Mouse (Mus musculus): Measurements from ENCODE around the gene 1110008P14Rik.
"Not testable (repeated sequence)": the region's sequence is repeated elsewhere in the genome, so short reads cannot be mapped to it uniquely, and the experiment has no call there.

The 1110008P14Rik gene

DNA sequence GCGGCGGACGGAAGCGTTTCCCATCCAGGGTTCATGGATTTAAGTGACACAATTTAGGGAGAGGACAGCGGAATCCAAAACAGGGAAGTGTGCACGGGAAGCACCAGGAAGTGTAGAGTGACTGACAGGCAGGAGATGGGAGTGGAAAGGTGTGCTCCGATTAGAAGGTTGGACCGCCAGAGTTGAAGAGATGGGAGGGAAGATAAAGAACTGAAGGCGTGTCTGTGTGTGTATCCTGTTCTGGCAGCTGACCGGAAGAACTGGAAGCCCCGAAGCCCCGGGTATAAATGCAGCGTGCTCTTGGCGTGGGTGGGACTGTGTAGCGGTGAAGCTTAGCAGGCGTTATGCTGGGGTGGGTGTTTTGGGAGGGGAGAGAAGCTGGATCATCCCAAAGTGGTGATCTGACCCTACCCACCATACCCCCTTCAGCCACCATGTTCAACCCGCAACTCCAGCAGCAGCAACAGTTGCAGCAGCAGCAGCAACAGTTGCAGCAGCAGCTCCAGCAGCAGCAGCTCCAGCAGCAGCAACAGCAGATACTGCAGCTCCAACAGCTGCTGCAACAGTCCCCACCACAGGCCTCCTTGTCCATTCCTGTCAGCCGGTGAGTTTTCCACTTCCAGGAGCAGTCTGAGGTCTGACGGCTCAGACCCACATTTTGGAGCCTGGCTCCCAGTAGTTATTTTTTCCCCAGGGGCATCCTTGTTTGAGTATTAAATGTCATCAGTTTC, 18.2 kb downstream of the 1110008P14Rik start:
- DNase-seq (ENCODE audit: low spot score in 2 of 2) = no peak

DNA sequence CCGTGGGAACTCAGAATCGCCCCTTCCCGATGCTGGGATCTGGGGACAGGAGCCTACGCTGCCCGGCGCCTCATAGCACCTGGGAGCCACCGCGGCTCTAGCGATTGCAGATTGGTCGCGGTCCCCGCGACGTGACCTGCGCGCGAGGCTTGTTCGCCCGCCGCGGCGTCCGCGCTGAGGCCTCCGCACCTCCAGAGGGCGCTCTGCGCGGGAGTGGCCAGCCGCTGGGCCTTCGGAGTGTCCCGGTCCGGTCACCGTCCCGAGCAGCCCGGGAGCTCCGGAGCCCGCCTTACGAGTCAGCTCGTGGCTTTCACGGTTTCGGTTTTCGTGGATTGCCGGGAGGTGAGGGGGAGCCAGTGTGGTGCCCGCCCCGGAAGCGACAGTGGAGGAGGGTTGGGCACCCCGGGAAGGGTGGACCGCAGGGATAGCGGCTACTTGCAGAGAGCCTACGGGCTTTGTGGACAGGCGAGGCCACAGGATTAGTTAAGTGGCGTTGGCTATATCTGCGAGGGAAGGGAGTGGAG, 18.9 kb downstream of the 1110008P14Rik start:
- DNase-seq (ENCODE audit: low spot score in 2 of 2) = peak; percentile 92 to 93

DNA sequence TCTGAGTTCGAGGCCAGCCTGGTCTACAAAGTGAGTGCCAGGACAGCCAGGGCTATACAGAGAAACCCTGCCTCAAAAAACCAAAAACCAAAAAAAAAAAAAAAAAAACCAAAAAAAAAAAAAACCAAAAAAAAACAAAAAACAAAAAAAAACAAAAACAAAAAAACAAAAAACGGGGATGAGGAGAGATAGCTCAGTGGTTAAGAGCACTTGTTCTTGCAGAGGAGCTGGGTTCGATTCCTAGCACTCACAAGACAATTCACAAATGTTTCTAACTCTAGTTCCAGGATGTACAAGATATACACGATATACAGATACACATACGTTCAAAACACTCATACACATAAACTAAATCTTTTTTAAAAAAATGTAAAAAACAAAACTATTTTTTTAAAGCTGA, 19.5 kb downstream of the 1110008P14Rik start:
- not testable (repeated sequence) for DNase-seq (ENCODE audit: low spot score in 2 of 2)

DNA sequence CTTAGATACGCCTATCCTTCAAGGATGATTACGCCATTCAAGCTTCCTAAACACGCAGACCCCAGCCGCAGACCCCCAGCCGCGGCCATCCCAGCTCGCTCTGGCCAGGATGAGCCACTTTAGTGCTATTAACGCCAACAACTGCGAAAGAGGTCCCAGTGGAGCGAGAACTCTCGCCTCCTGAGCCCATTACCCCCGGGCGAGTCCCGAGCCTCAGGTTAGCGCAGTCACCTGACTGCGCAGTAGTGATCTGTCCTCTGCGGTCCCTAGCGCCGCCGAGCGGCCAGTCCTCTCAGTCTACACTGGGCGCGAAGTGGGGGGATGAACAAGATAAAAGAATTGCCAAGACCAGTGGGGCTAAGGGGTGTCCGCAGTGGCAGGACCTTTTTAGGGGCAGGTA, 20.3 kb downstream of the 1110008P14Rik start:
- DNase-seq (ENCODE audit: low spot score in 2 of 2) = peak in 1 of 2 experiments; percentile 81

DNA sequence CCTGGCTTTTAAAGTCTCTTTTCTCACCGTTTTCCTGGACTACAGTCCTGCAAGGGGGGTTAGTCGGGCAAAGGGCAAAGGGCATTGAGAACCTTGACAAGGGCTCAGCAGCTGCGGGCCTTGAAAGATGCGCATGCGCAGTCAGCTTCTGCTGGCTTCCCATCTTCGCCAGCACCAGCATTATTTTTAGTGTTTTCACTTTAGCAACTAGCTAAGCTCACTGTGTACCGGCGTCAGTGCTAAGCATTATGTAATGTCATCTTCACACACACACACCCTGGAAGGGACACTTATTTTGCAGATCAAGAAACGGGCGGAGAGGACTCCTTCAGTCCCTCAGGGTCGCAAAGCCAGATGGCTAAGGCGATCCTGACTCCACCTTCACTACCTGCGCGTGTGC, 21.0 kb downstream of the 1110008P14Rik start:
- peak; percentile 84 to 90 for DNase-seq (ENCODE audit: low spot score in 2 of 2)

DNA sequence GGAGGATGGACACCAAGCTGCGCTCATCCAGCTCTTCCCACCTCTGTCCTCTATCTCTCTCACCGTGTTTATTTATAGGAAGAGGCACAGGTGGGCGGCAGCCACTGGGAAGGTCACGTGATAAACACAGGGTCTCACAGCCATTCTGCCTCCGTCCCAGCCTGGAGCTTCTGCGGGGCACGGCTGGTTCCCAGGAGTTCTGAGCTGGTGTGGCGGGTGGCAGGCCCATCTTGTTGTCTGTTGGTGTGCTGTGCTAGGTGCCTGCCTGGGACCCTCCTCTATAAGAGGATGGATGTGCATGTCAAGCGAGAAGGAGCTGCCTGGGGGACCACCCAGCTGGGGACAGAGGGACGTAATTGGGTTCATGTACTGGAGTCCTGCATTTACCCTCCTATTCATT, 23.4 kb downstream of the 1110008P14Rik start:
- DNase-seq (ENCODE audit: low spot score in 2 of 2) = no peak

DNA sequence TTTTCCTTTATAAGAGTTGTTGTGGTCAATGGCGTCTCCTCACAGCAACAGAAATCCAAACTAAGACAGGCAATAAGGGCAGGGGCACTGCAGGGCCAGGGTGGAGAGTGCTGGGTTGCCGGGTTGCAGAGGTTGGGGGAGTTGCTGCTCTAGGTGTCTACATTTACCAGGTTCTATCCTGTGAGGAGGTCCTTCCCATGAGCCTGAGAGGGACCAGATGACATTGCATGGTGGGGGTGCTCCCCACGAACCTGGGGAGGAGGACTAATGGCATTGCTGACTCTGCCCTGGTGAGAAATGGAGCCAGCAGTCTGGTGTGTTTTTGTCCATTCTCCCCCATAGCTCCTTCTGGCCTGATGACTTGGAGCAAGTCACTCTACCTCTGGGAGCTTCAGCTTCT, 24.0 kb downstream of the 1110008P14Rik start:
- no peak for DNase-seq (ENCODE audit: low spot score in 2 of 2)

DNA sequence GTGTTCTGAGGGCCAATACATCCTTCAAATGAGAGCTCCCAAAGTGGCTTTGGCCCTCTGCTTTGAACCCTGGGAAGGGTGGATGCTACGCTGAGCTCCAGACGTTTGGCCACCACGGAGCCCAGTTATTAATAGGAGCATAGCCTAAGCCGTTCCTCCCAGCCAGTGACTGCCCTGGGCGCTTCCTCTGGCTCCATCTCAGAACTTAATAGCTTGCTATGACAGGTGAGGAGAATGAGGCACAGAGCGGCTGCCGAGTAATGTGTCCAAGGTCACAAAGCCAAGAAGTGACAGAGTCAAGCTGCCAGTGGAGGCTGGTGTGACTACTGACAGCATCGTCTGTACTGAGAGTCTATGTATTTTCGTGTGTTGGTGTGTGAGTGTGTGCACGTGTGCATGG, 25.5 kb downstream of the 1110008P14Rik start:
- no peak for DNase-seq (ENCODE audit: low spot score in 2 of 2)

DNA sequence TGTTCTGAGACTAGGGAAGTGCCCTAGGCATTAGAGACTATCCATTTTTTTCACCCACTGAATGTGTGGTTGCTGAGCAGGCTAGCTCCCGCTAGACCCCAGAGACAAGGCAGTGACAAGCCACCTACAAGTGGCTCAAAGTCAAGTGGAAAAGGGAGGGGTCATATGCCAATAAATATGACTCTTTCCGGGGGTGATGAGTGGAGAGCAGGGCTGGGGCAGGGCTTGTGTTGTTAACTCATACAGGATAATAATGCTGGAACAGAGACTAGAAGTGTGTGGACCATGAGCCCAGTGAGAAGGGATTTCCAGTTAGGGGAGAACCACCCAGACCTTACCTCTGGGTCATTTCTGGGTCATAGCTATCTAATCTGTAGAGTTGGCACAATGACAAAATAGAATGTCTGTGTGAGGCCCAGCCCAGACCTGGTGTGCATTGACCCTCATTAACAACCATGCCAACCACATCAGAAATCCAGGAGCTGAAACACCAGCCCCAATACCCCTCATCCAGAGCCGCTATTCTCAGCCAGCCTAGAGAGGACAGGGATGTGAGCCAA, 27.3 kb downstream of the 1110008P14Rik start:
- no peak for DNase-seq (ENCODE audit: low spot score in 2 of 2)

DNA sequence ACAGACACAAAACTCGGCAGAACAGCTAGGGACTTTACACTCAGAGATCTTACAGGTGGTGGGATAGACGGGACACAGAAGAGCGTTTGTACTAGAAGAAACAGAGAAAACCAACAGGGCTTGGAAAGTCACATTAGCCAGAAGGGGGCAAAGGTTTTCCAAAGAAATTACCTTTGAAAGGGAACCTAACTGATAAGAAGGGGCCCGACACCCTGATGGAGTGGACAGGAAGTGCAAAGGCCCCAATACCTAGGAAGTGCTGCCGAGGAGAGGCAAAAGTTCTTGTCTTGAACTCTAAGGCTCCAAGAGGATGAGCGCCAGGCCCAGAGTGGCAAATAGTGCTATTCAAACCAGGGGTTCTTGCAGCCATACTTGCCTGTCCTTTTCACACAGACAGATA, 27.9 kb downstream of the 1110008P14Rik start:
- no peak for DNase-seq (ENCODE audit: low spot score in 2 of 2)

DNA sequence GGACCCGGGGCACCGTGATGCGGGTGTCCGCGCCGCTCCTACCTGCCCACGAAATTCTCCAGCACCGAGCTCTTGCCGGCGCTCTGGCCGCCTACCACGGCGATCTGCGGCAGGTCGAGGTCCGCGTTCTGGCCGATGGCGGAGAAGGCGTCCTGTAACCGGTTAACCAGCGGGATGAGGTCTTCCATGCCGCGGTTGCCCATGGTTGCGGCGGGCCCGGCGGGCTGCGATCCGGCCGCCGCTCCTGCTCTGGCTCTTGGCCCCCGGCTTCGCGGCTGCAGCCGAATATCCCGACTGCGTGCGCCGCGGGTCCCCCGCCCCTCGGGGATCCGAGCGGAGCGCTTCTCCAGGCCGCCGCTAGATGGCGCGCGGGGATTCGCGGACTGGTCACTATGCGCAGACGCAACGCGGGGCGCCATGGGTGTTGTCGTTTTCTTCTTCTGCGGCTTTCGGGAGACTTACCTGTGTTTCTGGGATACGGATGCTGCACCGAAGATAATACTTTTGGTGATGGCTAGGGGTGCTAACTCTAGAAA, 28.7 kb downstream of the 1110008P14Rik start, which contains the start of gene Dnm1:
Dnm1 (minus strand) TSS at position 332 of the 536 bp plus-strand sequence.
- peak; percentile 95 to 98 for DNase-seq (ENCODE audit: low spot score in 2 of 2)

DNA sequence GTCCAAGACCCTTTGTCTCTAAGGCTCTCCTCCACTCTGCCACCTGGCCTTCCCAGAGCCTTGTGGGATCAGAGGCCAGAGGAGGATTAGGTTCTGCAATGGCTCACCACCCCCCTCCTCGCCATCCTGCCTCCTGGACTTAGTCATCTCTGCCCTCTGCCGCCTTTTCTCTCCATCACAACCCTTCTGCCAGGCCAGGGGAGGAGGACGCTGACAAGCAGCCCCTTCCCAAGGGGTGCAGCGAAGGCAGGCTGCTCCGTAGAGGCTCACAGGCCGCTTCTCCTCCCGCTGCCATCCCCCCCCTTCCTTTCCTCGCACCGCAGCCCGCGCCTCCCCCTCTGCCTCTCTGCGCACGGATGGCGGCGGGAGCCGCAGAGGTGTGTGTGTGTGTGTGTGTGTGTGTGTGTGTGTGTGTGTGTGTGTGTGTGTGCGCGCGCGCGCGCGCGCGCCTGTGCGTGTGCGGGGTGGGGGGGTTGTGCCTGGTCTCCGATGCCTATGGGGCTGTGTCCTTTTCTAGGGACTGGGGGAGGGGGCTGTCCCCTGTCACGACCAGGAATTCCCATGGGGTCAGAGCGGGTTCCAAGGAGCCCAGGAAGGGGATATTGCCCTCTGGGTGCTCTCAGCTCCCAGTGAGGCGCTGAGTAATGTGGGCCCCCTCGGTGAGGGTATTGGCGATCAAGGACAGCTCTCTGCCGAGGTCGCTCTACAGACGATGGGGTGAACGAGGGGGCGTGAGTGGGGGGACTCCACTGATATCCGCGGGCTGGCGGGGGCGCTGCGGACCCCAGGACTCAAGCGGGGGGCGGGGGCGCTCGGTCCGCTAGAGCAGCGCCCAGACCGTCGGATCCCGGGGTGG, 29.4 kb downstream of the 1110008P14Rik start, which contains the start of gene Ciz1:
Ciz1 (plus strand) TSS at position 177 of the 856 bp plus-strand sequence.
- peak in 1 of 2 experiments; percentile 58 for DNase-seq (ENCODE audit: low spot score in 2 of 2)

DNA sequence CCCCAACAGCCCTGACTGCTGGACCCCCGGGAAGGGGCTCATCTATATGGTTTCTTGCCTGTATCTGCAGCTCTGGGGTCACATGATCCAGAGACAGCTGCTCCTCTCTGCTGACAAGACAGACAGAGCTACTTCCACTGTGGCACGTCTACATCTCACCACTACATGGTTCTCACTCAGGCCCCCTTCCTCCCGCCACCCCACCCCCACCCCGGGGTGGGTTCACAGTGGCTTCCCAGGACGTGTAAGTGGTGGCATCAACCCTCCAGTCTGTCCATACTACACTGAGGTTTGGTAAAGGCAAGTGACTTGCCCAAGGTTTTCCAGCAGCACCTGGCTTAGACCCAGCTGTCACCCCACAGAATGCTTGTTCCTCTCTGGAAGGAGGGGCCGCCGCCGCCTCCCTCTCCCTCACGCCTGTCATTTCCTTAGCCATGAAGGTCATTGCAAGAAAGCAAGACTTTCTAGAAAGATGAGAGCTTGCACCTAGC, 30.2 kb downstream of the 1110008P14Rik start:
- peak in 1 of 2 experiments; percentile 66 for DNase-seq (ENCODE audit: low spot score in 2 of 2)

DNA sequence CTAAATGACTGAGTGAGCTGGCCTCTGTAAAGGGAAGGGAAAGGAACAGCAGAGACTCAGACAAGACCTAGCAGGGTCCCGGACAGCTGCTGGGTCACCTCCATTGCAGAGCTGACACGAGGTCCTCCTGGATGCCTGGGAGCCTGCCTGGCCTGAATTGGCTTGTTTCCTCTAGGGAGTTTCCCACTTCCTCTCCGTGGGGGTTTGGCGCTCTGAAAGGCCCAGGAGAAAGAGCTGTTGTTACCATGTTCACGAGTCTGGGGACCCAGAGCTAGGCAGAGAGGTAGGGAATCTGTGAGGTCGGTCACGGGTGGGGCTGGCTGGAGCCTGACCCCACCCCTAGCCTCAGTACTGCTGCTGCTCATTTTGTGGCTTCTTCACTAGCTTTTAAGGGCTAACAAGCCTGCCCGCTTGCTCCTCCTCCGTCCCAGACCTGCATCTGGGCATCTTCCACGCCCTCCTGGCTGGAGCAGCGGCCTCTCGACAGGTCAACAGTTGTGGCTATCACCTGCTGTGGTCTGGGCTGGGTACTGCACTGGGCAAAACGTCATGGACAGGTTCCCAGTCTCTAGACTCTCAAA, 31.2 kb downstream of the 1110008P14Rik start:
- DNase-seq (ENCODE audit: low spot score in 2 of 2) = no peak

DNA sequence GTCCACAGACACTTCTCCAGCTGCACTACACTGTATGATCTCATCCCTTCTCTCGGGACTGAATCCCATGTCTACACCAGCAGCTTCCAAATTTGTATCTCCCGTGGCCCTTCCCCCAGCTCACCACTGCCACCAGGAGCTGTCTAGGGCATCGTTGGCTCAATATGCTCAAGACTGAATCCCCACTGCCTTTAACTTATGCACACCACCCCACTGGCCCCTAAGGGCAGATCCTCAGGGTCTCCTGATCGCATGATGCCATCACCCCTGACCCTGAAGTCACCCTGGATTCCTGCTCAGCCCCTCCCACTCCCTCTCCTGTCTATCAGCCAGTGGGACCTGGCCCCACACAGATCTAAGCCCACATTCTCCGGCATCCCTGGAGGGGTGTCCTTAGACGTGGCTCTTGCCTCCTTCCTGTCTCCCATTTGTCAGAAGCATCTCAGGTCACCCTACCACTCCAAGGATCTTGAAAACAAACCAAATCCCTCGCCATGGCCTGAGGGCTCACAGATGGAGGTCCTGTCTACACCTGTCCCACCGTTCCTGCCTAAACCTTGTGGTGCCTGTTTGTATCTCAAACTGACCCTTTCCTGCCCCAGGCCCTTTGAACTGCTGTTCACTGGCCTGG, 32.0 kb downstream of the 1110008P14Rik start:
- DNase-seq (ENCODE audit: low spot score in 2 of 2) = peak in 1 of 2 experiments; percentile 60

DNA sequence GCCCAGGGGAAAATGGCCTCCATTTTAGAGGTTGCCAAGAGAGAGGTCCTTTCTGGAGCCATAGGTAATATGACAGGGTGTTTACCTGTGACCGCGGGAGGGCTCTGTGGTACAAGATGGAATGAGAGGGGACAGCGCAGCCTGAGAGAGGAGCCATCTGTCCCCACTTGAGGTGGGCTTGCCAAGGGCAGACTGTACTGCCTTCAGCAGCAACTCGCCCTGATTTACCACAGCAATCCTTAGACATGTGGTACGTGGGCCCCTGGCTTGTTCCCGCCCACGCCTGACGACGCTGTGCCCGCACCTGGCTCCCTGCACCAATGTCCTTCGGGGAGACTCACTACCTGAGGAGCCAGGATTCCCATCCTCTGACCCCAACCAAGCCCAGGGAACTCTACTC, 33.4 kb downstream of the 1110008P14Rik start:
- DNase-seq (ENCODE audit: low spot score in 2 of 2) = peak in 1 of 2 experiments; percentile 61

DNA sequence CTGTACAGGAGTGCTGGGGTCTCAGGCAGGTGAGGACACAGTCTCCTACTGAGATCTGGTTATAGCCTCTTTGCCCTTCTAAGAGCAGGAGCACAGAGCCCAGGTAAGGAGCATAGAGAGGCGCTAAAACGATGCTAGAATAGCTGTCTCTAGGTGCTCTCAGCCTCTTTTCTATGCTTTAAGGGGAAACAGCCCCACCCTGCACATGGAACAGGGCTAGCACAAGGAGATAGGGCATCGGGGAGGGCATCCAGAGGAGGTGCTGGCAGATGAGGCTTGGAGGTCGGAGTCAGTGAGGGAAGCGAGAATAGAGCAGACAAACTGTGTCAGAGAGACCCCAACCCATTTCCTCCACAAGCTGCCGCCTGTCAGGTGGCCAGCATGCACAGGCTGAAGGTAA, 34.7 kb downstream of the 1110008P14Rik start:
- no peak for DNase-seq (ENCODE audit: low spot score in 2 of 2)

DNA sequence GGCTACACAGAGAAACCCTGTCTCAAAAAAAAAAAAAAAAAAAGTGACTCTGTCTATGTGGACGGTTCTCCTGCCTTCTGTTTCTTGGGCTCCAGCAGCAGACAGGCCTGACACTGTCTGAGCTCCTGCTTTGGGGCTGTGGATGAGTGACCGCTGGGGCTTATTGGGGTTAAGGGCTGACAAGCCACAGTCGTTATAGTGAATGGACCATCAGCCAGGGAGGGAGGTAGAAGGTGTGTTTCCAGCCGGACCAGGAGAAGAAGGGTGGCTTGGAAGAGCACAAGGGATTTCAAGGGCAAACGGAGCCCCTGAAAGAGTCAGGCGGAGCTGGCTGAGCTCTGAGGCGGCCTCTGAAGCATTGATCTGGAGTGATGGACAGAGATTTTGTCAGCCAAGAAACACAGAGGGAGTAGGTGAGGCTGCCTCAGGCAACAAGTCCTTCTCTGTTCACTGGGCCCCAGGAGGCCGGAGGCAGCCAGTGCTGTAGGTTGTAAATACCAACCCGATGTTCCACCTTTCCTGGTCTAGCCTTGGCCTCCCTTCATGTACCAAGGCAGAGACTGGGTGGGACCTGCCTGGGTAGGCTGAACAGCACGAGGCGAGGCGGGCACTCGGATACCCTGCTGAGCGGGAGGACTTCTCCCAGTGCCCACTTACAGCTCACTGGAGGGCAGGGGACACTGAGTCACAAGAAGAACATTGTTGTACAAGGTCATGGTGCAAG, 37.0 kb downstream of the 1110008P14Rik start:
- DNase-seq (ENCODE audit: low spot score in 2 of 2) = no peak

DNA sequence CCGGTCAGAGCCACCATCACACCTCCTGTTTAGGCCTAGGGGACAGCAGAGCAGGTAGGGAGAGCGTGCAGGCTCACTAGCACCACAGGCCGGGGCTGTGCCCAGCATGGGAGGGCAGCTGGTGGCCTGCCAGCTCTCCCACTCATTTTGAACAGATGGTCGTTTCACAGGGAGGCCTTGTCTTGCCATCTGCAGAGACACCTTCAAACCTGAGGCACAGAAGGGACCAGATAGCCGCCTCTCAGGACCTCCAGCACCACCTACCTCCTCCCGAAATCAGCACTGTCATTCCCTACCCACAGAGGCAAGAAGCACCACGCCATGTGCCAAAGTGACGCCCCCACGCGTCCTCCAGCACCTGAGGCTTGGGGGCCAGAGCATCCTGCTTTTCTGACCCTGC, 37.7 kb downstream of the 1110008P14Rik start:
- DNase-seq (ENCODE audit: low spot score in 2 of 2) = peak in 1 of 2 experiments; percentile 79

DNA sequence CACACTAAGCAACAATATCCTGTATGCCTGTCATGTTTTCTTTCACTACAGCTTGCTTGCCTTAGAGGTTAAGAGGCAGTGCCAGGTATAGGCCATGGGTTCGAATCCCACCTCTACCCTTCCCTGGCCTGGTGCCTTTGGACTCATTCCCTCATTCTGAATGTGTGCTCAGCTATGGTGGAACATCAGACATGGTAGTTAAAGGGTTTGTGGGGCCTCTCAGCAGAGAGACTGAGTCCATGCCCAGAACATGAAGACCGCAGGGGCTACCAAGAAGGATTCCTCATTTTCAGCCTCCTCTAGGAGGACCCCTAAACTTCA, 38.4 kb downstream of the 1110008P14Rik start:
- DNase-seq (ENCODE audit: low spot score in 2 of 2) = no peak

Data from frontal cortex, postnatal 36 days (tissue).